Mouse (Mus musculus) layer of hippocampus, postnatal 36 days (tissue): ENCODE data around the gene Phyh. TPM values are rescaled to one million over a fixed set of nuclear protein-coding genes. Genes with fewer than 3 reads are reported as not detected.
"Not testable (repeated sequence)": the region's sequence is repeated elsewhere in the genome, so short reads cannot be mapped to it uniquely, and the experiment has no call there.

Experiments
- DNase-seq, 2 experiments: peaks; one replicate each; pipeline ENCODE4 v3.0.0; 2022
- total RNA-seq, 2 experiments: library from RNA; stranded (reverse); gene quantifications; 2 replicates each; pipeline ENCODE4 v1.2.3; 2021

Phyh gene
- total RNA-seq, 2 experiments from 2014 or later, result 78.2 to 85.7 TPM

DNA sequence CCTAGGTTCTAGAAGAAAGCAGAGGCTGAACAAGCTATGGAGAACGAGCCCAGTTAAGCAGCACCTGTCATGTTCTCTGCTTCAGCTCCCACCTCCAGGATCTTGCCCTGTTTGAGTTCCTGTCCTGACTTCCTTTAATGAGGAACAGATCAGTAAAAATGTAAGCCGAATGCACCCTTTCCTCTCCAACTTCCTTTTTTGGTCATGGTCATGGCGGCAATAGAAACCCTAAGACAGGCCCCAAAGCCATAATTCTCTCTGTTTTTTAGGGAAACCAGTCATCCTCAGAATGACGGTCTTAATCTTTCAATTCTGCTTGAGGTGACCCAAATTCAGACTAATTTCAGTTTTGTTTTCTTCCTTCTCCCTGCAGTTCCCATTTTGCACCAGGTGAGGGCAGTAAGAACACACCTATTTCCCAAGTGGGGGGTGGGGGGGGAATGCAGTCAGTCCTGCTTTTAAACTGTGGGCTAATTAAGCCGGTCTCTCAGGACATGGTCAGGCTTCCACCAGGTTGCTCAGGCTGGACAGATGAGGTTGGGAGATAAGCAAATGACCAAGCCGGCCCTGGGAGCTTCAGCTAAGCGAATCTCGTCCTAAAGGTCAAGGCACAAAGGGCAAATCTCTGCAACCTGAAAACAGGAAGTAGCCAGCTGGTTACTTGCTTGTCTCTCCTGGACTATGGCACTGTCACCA, 1.3 kb upstream of the Phyh start:
- DNase-seq, result peak; percentile 20 to 41

DNA sequence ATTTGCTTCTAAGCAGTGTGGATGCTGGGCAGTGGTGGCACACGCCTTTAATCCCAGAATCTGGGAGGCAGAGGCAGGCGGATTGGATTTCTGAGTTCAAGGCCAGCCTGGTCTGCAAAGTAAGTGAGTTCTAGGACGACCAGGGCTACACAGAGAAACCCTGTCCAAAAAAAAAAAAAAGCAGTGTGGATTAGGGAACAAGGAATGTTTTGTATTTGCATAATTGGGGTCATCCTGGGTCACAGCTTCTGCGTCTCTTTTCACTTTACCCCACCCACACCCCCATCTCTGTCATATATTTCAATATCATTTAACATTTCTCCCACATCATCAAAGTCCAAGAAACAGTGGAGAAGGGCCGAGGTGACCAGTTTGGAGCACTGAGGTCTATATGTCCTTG, 2.2 kb downstream of the Phyh start:
- DNase-seq, result no peak

DNA sequence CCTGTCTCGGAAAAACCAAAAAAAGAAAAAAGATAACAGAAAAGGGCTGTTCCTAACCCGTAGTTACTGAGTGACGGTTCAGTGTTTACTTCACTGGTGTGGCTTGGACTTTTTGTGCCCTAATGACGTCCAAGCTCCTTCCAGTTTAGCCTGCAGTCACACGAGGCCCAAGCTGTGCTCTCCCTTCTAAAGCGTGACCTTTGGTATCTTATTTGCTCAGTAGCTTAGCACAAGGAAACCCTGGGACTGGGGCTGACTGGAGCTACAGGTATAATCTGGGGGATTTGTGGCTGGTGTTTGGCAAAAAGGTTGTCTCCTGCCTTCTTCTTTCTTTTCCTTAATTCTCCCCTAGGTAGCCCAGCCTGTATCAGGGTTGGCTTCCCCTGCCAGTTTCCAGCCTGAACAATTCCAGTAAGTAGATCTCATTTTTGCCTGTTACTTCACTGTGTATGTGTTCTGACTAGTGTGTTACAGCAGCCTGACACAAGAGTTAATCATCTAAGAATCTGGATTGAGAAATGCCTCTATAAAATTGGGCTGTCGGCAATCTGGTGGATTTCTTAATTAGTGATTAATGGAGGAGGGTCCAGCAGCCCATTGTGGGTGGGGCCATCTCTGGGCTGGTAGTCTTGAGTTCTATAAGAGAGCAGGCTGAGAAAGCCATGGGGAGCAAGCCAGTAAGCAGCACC, 3.8 kb downstream of the Phyh start:
- DNase-seq, result no peak

DNA sequence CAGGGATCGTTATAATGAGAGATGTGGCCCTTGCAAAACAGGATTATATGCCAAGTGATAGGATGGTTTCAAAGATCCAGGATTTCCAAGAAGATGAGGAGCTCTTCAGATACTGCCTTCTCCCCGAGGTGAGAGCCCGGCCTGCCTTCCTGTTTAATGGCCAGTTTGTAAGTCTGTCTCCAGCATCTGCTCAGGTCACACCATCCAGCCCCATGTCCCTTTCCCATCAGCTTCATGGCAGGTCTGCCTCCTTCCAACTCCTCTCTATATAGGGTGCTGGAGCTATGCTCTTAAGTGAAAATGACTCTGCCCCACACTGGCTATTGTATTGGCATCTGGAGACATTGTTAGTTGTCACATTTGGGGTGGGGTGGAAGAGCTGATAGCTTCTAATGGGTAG, 8.6 kb downstream of the Phyh start:
- DNase-seq, result no peak

DNA sequence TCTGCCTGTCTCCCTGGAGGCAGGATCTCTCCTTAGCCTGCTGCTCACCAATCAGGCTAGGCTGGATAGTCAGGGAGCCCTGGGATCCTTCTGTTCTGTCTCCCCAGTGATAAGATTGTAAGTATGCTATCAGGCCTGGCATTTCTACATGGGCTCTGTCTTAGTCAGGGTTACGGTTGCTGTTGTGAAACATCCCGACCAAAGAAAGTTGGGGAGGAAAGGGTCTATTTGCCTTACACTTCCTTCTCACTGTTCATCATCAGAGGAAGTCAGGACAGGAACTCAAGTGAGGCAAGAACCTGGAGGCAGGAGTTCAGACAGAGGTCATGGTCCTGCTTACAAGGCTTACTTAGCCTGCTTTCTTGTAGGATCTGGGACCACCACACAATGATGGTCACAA, 10.4 kb downstream of the Phyh start:
- no peak for DNase-seq

DNA sequence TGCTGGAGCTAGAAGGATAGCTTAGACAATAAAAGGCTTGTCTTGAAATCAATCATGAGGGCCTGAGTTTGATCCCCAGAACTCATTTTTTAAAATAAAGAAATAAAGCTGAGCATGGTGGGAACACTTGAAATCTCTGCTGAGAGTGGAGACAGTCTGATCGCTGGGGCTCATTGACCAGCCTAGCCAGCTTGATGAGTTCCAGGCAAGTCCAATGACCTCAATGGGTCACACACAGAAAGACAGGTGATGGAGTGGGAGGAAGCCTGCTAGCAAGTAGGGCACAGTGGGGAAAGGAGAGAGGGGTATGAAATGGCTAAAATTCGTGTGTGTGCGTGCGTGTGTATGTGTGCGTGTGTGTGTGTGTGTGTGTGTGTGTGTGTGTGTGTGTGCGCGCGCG, 15.7 kb downstream of the Phyh start:
- DNase-seq, result no peak

DNA sequence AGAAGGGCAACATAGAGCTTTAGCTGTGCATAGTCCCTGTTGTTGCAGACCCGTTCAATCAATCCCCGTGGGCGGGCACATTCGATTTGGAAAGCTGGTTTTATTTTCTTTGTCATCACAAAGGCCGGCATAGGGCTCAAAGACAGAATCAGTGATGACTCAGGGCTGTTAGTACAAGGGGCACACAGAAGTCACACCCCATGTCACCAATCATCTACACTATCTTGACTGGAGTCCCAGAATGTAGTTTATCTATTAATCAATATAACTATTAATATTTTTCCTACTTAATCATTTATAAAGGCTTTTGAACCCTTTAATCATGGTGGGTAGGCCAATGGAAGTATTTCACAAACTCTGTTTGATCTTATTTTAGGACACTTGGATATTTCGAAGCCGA, 19.1 kb downstream of the Phyh start:
- no peak for DNase-seq

DNA sequence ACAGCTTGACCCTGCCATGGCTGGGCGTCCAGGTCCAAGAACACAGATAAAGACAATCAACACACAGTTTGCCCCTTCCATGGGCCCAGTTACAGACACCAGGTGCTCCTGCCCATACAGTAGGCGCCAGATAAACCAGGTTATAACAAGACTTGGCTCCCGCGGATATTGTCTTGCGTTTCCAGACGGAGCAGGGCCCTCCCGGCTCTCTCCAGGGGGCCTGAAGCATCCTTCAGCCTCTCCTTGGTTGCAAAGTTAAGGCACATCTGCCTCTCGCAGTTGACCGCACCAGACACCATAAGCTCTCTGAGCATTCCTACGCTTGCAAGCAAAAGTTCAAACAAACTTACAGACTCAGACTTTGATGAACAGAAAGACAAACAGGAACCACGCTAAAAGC, 22.0 kb downstream of the Phyh start:
- DNase-seq, result no peak

DNA sequence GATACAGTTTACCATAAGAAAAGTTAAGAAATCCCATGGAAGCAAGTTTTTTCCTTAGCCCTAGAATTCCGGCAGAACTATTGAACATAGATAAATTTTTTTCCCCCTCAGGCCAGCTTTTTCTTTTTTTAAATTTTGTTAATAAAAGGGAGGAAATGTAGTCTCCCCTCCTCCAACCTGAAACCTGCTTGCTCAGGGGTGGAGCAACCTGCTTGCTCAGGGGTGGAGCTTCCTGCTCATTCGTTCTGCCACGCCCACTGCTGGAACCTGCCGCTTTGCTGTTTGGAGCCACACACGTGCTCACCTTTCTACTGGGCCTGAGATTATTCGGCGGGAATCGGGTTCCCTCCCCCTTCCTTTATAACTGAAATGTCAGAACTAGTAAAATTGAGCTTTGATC, 30.9 kb downstream of the Phyh start:
- DNase-seq, result not testable (repeated sequence)

DNA sequence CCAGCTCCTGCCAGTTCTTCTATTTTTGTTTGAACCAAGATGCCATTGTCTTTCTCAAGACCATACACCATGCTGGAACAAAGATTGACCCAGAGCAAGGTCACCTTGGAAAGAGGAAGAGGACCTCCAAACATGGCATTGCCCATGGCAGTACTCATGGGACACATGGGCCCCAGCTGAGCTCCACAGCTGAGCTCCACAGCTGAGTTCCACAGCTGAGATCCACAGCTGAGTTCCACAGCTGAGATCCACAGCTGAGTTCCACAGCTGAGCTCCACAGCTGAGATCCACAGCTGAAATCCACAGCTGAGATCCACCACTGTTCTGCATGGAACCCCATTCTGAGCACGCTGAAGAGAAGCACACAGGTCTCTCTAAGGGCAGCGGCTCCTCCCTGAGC, 32.2 kb downstream of the Phyh start:
- no peak for DNase-seq

DNA sequence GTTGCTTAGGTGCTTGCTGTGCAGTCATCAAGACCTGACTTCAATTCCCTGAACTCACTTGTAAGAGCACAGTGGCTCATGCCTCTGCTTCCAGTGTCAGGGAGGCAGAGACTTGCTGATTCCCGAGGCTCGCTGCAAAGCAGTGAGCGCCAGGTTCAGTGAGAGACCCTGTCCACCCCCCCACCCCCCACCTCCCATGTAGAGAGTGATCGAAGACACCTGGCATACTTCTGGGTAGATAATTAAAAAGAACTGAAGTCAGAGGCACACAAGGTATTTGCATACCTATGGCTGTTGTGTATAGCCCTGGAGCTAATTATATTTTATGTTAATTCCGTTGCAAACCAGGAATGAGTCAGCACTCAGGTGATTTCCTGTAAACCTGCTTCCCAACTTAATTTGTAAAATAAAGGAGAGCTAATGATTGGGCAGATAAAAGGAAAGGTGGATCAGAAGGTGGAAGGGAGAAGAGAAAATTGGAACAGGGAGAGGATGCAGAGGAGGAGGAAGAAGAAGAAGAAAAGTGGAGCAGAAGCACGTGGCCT, 35.5 kb downstream of the Phyh start:
- DNase-seq, result no peak

DNA sequence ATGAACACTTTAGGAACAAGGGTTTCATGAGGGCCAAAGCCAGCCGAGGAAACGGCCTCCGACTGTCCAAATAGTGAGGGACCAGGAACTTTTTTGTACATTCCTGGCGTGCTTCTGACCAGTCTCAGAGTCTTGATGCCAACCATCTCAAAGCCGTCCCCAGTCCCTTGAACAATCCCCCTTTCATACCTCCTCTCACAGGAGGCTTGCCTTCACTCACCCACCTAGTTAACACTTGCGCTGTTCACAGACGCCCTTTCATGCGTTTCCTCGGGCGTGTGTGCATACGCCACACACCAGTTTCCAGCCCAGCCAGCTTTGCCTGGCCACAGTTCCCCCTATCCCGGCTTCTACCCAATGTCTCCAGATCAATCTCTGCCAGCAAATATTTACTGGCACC, 39.2 kb downstream of the Phyh start:
- no peak for DNase-seq

DNA sequence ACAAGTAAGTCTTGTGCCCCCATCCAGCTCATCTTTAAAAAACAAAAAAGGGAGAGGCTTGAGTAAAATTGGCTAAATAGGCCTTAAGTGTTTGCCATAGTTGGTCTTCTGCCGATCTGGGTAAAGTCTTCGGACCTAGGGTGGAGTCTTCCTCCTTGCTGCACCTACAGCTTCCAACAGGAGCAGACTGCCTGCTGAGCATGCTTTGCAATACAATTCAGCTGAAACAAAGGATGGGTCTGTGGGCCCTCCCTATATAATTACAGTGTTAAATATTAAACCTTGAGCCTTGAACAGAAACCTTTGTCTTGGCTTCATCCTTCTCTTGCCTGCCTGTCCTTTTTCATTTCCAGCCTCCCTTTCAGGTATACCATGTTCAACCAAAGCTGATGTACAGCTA, 49.0 kb downstream of the Phyh start:
- no peak for DNase-seq

DNA sequence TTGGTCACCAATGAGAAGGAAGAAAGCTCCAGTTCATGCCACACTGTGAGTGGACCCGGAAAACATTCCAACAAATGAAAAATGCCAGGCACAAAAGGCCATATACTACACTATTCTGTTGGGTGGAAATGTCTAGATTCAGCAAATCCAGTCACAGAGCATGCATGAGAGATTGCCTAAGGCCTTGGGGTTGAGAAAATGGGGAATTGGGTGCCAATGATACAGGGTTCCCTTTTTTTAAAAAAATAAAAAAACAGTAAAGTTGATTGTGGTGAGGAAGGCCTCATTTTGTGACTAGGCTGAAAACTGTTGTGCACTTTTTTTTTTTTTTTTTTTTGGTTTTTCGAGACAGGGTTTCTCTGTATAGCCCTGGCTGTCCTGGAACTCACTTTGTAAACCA, 50.3 kb downstream of the Phyh start:
- no peak for DNase-seq

DNA sequence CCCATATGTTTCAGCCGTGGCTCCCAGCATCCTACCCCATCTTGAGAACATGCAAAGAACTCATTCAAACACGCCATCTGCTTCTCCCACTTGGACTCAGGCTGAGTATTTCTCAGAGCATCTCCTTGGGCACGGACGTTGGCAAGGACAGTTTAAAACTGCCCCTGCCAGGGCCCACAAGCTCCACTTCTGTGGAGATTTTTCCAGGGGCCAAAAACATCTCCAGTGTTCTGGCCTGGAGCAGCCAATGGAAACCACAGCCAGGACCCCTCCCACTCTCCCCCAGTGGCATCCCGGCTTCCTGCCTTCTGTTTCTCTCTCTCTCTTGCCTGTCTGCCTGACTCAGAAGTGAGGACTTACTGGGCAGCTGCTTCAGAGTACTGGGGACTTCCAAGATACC, 57.0 kb downstream of the Phyh start, which contains the start of gene Ucma:
Gene Ucma, plus strand, starts transcription at position 316 of the 400 bp plus-strand sequence.
- DNase-seq, result peak; percentile 24 to 27

DNA sequence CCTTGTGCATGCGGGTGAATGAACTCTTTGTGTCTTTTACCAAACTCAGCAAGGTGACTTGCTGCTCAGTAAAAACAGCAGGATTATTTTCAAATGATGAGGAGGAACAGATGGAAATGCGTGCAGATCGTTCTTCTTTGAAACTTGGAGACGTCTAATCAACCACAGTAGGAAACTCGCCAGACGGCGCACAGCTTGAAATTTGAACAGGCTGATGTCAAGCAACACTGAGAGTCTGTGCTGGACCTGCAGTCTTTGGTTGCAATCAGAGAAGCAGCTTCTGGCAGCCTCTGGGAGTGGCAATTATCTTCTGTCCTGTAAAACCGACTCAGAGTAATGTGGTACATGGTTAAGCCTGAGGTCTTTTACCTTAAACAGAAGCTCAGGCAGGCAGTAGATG, 59.3 kb downstream of the Phyh start:
- peak; percentile 27 to 31 for DNase-seq

DNA sequence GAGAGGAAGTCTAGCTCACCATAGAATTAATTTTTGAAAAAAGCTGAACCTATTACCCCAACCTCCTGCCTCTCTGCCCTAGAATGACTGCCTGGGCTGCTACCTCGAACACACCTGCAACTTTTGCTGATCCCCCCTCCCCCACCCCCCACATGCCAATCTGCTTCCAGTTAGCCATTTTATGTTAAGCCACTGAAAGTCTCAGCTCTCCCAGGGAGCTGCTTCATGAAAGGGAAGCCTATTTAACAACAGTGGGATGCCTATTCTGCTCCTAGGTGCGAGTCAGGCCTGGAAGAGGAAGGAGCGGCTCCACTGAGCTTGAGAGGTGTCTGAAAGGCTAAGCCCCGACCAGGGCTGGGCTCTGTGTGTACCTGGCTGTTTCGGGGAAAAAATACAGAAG, 65.2 kb downstream of the Phyh start:
- no peak for DNase-seq

DNA sequence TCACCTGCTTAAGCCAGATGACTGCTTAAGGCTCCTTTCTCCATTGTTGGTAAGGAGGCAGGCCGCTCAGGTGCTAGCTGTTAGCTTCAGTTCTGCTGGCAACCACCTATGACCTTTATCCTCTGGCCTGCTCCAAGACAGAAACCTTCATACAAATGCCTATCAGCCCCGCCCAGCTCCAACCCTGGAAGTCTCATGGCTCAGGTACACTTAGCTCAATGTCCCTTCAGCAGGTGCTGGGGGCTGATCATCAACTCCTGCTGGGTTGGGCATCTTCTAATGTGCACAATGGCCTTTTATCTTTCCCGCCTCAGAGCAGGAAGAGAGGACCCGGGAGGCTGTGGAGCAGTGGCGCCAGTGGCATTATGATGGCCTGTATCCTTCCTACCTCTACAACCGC, 66.2 kb downstream of the Phyh start:
- no peak for DNase-seq

DNA sequence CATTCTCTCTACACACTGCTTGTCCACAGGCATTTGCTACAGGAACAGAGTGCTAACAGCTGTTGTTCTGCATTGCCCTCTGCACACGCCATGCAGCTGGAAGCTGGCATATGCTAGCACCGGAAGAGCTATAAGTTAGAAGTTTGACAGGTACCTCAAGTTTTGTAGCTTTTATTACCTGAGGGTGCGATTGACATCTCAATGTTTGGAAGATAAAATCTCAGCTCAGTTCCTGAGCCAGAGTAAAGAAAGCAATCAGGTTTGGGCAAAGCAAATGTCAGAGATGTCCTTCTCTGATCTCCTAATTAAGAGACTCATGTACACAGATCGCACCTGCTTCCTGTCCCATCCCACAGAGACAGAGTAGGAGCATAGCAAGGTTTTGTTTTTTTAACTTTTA, 68.0 kb downstream of the Phyh start:
- no peak for DNase-seq

DNA sequence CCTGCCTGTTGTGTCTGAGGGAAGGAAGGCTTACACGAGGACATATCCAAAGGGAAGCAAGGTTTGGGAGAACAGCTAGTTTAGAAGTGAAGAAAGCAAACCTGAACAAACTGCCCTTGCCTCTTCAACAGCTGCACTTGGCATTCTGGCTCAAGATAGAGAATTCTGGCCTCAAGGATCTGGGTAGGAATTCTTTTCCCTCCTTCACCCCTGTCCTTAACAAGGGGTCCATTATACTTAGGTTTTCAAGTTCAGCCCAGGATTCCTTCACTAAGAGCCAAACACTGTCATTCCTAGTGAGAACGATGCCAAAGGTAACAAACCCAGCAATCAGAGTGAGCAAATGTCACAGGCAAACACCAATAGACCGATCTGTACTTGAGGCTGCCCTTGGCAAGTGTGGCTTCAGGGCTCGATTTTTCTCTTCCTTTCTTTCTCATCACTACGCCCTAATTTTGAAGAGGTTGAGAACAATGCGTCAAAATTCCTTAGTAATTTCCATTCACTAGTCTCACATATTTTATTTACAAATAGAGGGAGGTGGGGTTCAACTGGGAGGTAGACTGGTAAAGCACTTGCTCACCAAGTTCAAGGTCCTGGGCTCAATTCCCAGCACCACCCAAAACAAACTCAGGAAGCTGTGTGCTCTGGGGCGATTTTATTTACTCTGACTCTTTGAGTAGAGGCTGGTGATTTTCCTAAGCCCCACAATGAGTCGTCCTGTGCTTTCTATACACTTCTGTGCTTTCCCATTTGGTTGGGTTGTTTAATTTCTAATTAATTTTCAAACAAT, 68.8 kb downstream of the Phyh start:
- DNase-seq, result no peak
